Mouse (Mus musculus) lung, adult 18-20 months (tissue): ENCODE data around the gene Ivd.

Experiments used
- DNase-seq, 2 experiments: peaks; one replicate each; pipeline ENCODE4 v3.0.0; 2022; ENCODE audit warnings: mixed read lengths in 2 of 2

The Ivd gene

GRCm38 (mm10) chr2:118882840-118883679 is 21.3 kb downstream of the Ivd start:
- peak; percentile 82 to 86 for DNase-seq

GRCm38 (mm10) chr2:118887440-118887839 is 25.7 kb downstream of the Ivd start:
- DNase-seq: no peak

GRCm38 (mm10) chr2:118887845-118888548 is 26.2 kb downstream of the Ivd start:
- peak; percentile 42 to 46 for DNase-seq

- no peak for DNase-seq
Observed at GRCm38 (mm10) chr2:118891173-118891572, 29.4 kb downstream of the Ivd start.

GRCm38 (mm10) chr2:118895990-118896913 is 34.5 kb downstream of the Ivd start:
- peak; percentile 49 to 62 for DNase-seq

GRCm38 (mm10) chr2:118896914-118897291 is 35.1 kb downstream of the Ivd start:
- DNase-seq: no peak

- no peak for DNase-seq
Observed at GRCm38 (mm10) chr2:118897392-118897791, 35.6 kb downstream of the Ivd start.

- no peak for DNase-seq
Observed at GRCm38 (mm10) chr2:118897808-118898207, 36.1 kb downstream of the Ivd start.

- DNase-seq: no peak
Observed at GRCm38 (mm10) chr2:118898771-118899170, 37.0 kb downstream of the Ivd start.

- DNase-seq: no peak
Observed at GRCm38 (mm10) chr2:118899306-118899705, 37.6 kb downstream of the Ivd start.

- DNase-seq: peak; percentile 49 to 66
Observed at GRCm38 (mm10) chr2:118899981-118900825, 38.4 kb downstream of the Ivd start, which contains the start of gene Bahd1. Bahd1 (plus strand) TSS chr2:118900377.

- no peak for DNase-seq
Observed at GRCm38 (mm10) chr2:118900826-118901140, 39.0 kb downstream of the Ivd start.

GRCm38 (mm10) chr2:118901175-118902031 is 39.6 kb downstream of the Ivd start:
- DNase-seq: peak; percentile 98 to 99

- DNase-seq: peak; percentile 65 to 74
Observed at GRCm38 (mm10) chr2:118902051-118903025, 40.6 kb downstream of the Ivd start.

GRCm38 (mm10) chr2:118903333-118903741 is 41.6 kb downstream of the Ivd start:
- DNase-seq: no peak

GRCm38 (mm10) chr2:118905433-118906117 is 43.8 kb downstream of the Ivd start:
- no peak for DNase-seq

GRCm38 (mm10) chr2:118906118-118906492 is 44.4 kb downstream of the Ivd start:
- no peak for DNase-seq

- no peak for DNase-seq
Observed at GRCm38 (mm10) chr2:118907781-118908180, 46.0 kb downstream of the Ivd start.

GRCm38 (mm10) chr2:118909151-118909550 is 47.4 kb downstream of the Ivd start:
- no peak for DNase-seq
